Mouse (Mus musculus): ENCODE results near the gene Fam160a1. TPM values are rescaled to one million over a fixed set of nuclear protein-coding genes. Genes with fewer than 3 reads are reported as not detected.

Gene Fam160a1
- total and polyA plus RNA-seq, 3 experiments: 25.0 to 68.1 (median 47.0) TPM

- Histone ChIP-seq H3K27ac (no peak overlapping the region), H3K27me3 (ENCODE audit: control insufficient read depth, insufficient read depth, low read length) (no peaks in the 10 kb centered on the region), H3K9ac (ENCODE audit: low read depth, low read length) (no peak overlapping the region), H3K79me2 (replicated peaks; ENCODE audit: control insufficient read depth, insufficient read depth, low read length) (no peaks in the 10 kb centered on the region), H3K4me1 (ENCODE audit: control insufficient read depth, insufficient read depth, low read length) (no peaks in the 10 kb centered on the region), H3K36me3 (ENCODE audit: control insufficient read depth, insufficient read depth, low read length) (no peaks in the 10 kb centered on the region), H3K4me3 (no peak overlapping the region)
- DNase-seq: no peak
- intact Hi-C loops (cut with DNase I): no loop called here
- peak; percentile 49 for TF ChIP-seq CTCF (IDR thresholded peaks at IDR 0.05)
- no peak for TF ChIP-seq POLR2A (IDR thresholded peaks at IDR 0.05; ENCODE audit: insufficient read depth, low read depth, low read length)
- WGBS: 80% methylated on average over 6 of the region's 6 CpGs
These were observed 198.2 kb downstream of the Fam160a1 start for GRCm38 (mm10) chr3:85618885-85619284.

- H3K4me1 ChIP-seq (ENCODE audit: control insufficient read depth, insufficient read depth, low read length): no peaks in the 10 kb centered on the region
- no peaks in the 10 kb centered on the region for H3K27me3 ChIP-seq (ENCODE audit: control insufficient read depth, insufficient read depth, low read length)
- H3K79me2 ChIP-seq (replicated peaks; ENCODE audit: control insufficient read depth, insufficient read depth, low read length): no peaks in the 10 kb centered on the region
- WGBS: 93% methylated on average over 1 of the region's 1 CpGs
- no peak overlapping the region for H3K9ac ChIP-seq (ENCODE audit: low read depth, low read length)
- no peak overlapping the region for H3K4me3 ChIP-seq
- peaks cover 3% of the 10 kb centered on the region; the same call in 1 of the 2 replicates for H3K36me3 ChIP-seq (ENCODE audit: control insufficient read depth, insufficient read depth, low read length)
- H3K27ac ChIP-seq: no peak overlapping the region
- no peak for DNase-seq
- intact Hi-C loops (cut with DNase I): no loop called here
- no peak for TF ChIP-seq POLR2A (IDR thresholded peaks at IDR 0.05; ENCODE audit: insufficient read depth, low read depth, low read length)
- TF ChIP-seq EP300 (IDR thresholded peaks at IDR 0.05; ENCODE audit: insufficient read depth, low read depth, low read length): no peak
- TF ChIP-seq CTCF (IDR thresholded peaks at IDR 0.05): no peak
These were observed 200.7 kb downstream of the Fam160a1 start for GRCm38 (mm10) chr3:85616389-85616788.

Other genes starting within 250 kb of the Fam160a1 start
- 10 to 100 TPM; 45.6 to 49.7 TPM for gene Gatb, start 243.2 kb downstream of the Fam160a1 start, total RNA-seq (2021)
- 22.0 and 40.1 TPM in 2 replicates for gene Gatb, start 243.2 kb downstream of the Fam160a1 start, polyA plus RNA-seq (2012; rRNA removed)
- 1 to 10 TPM; 6.3 to 8.5 TPM for gene Glt28d2, start 70.2 kb upstream of the Fam160a1 start, total RNA-seq (2021)
- gene Glt28d2, start 70.2 kb upstream of the Fam160a1 start, polyA plus RNA-seq (2012; rRNA removed): 1.9 and 3.1 TPM in 2 replicates
- gene Gm37240, start 70.2 kb upstream of the Fam160a1 start, total RNA-seq (2021): 10 to 100 TPM; 36.6 to 45.3 TPM
- 21.9 and 25.0 TPM in 2 replicates for gene Gm37240, start 70.2 kb upstream of the Fam160a1 start, polyA plus RNA-seq (2012; rRNA removed)
- gene Sh3d19, start 153.8 kb upstream of the Fam160a1 start, total RNA-seq (2021): 10 to 100 TPM; 19.5 to 22.2 TPM
- gene Sh3d19, start 153.8 kb upstream of the Fam160a1 start, polyA plus RNA-seq (2012; rRNA removed): 13.5 and 19.3 TPM in 2 replicates
- not detected for gene Prss48, start 185.2 kb upstream of the Fam160a1 start, total RNA-seq (2021)
- not detected in 2 replicates for gene Prss48, start 185.2 kb upstream of the Fam160a1 start, polyA plus RNA-seq (2012; rRNA removed)